ENCODE assay signal across 2 mouse cellular contexts in genomic region chr5:139587459-139587858, GRCm38 (mm10). TPM values are rescaled to one million over a fixed set of nuclear protein-coding genes. Genes with fewer than 3 reads are reported as not detected.
"Had no signal": no experiment of that assay in that cellular context is flagged by ENCODE, and none has a peak within 500 bp of the region (broad histone marks: within the 10 kb centered on the region; RNA-seq: fewer than 3 reads in every experiment).

No protein-coding gene starts in this region.

RNA-seq across cellular contexts. Expression of gene Uncx, which starts 44.2 kb away (rescaled TPM):
- polyA plus RNA-seq: liver, embryonic 12.5 days; macrophage had no signal
